Mouse (Mus musculus): ENCODE data around the gene Meis3. TPM values are rescaled to one million over a fixed set of nuclear protein-coding genes. Genes with fewer than 3 reads are reported as not detected.

Meis3 gene
- polyA plus RNA-seq (2015; fragmentation: Nextera tagmentation; extraction: Ambion mirVana): 21.0 and 23.5 TPM in 2 replicates

DNA sequence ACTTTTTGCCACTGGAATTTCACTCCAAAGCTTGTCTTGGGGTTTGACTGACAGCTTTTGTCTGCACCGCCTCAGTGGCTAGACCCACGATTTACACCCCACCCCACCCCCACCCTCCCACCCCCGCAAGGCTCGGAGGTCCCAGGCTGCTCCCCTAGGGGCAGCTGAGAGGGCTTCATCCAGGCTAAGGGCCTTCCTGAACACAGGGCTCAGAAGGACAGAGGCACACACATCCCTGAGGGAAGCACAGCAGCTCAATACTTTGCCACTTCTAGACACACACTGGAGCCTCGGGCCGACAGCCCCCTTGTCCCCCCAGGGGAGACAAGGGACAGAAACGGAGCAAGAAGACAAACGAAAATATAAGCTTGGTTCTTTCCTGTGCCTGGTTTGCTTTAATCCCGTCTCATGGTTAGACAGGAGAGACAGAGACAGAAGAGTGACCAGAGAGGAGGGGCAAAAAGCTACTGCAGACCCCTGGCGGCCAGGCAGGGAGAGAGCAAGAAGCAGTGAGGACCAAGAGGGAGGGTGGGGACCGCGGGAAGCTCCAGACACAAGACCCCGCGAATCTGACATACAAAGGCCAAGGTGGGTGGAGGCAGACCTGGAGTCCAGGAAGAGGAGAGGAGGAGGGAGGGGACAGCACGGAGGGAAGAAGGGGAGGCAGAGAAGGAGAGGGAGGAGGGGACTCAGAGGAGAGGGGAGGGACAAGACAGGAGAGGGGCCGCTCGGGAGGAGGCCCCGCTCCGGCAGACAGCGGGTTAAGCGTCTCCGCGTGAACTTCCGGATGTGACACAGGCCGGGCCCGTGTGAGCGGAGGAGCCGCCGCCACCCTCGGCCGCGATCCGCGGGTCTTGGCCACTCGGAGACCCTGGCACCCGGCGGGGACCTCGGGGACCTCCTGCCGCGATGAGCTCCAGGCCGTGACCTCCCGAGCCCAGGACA, at the start of gene Meis3:
Gene Meis3 (plus strand): TSS at position 494 of the 945 bp plus-strand sequence.

DNA sequence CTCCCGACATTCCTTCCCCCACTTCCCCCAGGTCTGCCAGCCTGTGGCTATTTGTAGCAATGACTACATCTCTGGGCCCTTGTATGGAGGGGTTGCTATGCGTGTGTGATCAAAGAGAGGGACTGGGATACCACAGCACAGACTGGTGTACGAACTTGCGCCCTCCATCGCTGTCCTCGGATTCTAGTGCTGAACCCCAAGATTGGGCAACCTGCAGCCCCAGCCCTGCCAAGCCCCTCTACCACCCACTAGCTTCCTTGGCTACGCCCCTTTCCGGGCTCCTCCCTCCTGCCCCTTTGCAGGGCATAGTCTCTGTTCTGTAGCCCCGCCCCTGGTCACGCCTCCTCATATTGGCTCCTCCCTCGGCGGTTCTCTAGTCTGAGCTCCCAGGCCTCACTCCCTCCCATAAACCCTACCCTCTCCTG, 45.5 kb upstream of the Meis3 start, which contains the start of gene Slc8a2:
Gene Slc8a2 (plus strand): TSS at position 406 of the 425 bp plus-strand sequence.

DNA sequence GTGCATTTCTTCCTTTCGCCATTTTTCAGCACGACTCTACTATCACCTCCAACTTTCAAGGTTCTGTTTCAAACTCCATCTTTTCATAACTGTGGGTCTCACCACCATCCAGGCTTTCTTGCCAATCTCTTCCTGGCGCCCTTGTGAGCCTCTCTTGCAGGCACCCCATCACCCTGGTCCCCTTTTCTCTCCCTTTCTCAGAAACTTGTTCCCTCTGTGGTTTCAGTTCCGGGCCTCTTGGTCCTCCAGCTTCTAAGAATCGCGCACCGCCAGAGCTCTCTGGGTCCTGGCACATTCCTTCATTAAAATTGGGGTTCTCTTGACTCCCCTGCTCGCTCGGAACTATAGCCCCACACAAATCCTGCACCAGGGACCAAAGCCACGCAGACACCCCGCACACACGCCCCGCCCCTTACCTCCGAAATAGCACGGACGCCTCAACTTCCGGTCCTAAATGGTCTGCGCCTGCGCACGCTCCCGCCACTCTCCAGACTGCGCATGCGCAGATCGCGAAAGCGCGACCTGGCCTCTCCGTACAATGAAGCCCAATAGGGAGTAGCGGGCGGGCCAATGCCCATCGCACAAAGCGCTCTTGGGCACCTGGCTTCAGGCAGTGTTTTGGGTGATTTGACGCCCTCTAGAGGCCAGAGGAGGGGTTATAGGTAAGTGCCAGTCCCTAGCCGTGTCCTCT, 46.8 kb downstream of the Meis3 start, which contains the start of gene Dhx34:
Gene Dhx34 (minus strand): TSS at position 456 of the 691 bp plus-strand sequence.

Other genes with a start within 250 kb of the Meis3 start
- 139 and 140 TPM in 2 replicates for gene Nop53, start 229.0 kb upstream of the Meis3 start, polyA plus RNA-seq (2015; fragmentation: Nextera tagmentation; extraction: Ambion mirVana)
- gene Ehd2, start 207.5 kb upstream of the Meis3 start, polyA plus RNA-seq (2015; fragmentation: Nextera tagmentation; extraction: Ambion mirVana): 94.8 and 134 TPM in 2 replicates
- gene Bicra, start 127.2 kb upstream of the Meis3 start, polyA plus RNA-seq (2015; fragmentation: Nextera tagmentation; extraction: Ambion mirVana): 3.5 TPM in 2 replicates
- gene Zfp541, start 113.3 kb upstream of the Meis3 start, polyA plus RNA-seq (2015; fragmentation: Nextera tagmentation; extraction: Ambion mirVana): 0.05 TPM in 1 of 2 replicates, not detected in the other
- 167 and 170 TPM in 2 replicates for gene Napa, start 76.6 kb upstream of the Meis3 start, polyA plus RNA-seq (2015; fragmentation: Nextera tagmentation; extraction: Ambion mirVana)
- 21.2 and 23.3 TPM in 2 replicates for gene Kptn, start 55.2 kb upstream of the Meis3 start, polyA plus RNA-seq (2015; fragmentation: Nextera tagmentation; extraction: Ambion mirVana)
- 0.21 and 0.25 TPM in 2 replicates for gene Slc8a2, start 45.3 kb upstream of the Meis3 start, polyA plus RNA-seq (2015; fragmentation: Nextera tagmentation; extraction: Ambion mirVana)
- 6.5 and 8.6 TPM in 2 replicates for gene Dhx34, start 46.9 kb downstream of the Meis3 start, polyA plus RNA-seq (2015; fragmentation: Nextera tagmentation; extraction: Ambion mirVana)
- 0.46 and 0.77 TPM in 2 replicates for gene C5ar2, start 69.1 kb downstream of the Meis3 start, polyA plus RNA-seq (2015; fragmentation: Nextera tagmentation; extraction: Ambion mirVana)
- 14.5 and 29.6 TPM in 2 replicates for gene C5ar1, start 84.5 kb downstream of the Meis3 start, polyA plus RNA-seq (2015; fragmentation: Nextera tagmentation; extraction: Ambion mirVana)
- gene Inafm1, start 98.5 kb downstream of the Meis3 start, polyA plus RNA-seq (2015; fragmentation: Nextera tagmentation; extraction: Ambion mirVana): 14.6 and 17.1 TPM in 2 replicates
- 8.4 and 9.7 TPM in 2 replicates for gene Ccdc9, start 111.7 kb downstream of the Meis3 start, polyA plus RNA-seq (2015; fragmentation: Nextera tagmentation; extraction: Ambion mirVana)
- gene Bbc3, start 133.3 kb downstream of the Meis3 start, polyA plus RNA-seq (2015; fragmentation: Nextera tagmentation; extraction: Ambion mirVana): 3.0 and 3.7 TPM in 2 replicates
- gene Sae1, start 212.7 kb downstream of the Meis3 start, polyA plus RNA-seq (2015; fragmentation: Nextera tagmentation; extraction: Ambion mirVana): 145 and 166 TPM in 2 replicates
- 6.7 and 7.0 TPM in 2 replicates for gene Zc3h4, start 225.8 kb downstream of the Meis3 start, polyA plus RNA-seq (2015; fragmentation: Nextera tagmentation; extraction: Ambion mirVana)